Mouse (Mus musculus): ENCODE data around the gene Uvrag.

- TF ChIP-seq POLR2A (IDR thresholded peaks at IDR 0.05; ENCODE audit: control insufficient read depth, extremely low read depth, insufficient read depth, low read length, poor library complexity) (no peak), CTCF (IDR thresholded peaks at IDR 0.05; ENCODE audit: borderline replicate concordance, control insufficient read depth, extremely low read depth, insufficient read depth, low read length, poor library complexity) (no peak)
Measured at GRCm38 (mm10) chr7:98874411-98874951, 266.5 kb downstream of the Uvrag start.

All from thymus, adult 2 months (tissue).